Mouse (Mus musculus) layer of hippocampus, adult 2 months (tissue): ENCODE measurements at regions not wholly inside any gene's neighbourhood (a gene's known extent, or its start where the extent isn't known, plus 50 kb on each side); places are given as distances from the start of the nearest gene placed in this dataset.

Experiments
- DNase-seq, 2 experiments: peaks; one replicate each; pipeline ENCODE4 v3.0.0; 2022; ENCODE audit warnings: low spot score in 2 of 2
- H3K27ac ChIP-seq: fragments of 200-600 bp; 2 replicates; pipeline ENCODE4 v1.8.1; 2022
- H3K4me3 ChIP-seq: fragments of 200-600 bp; 2 replicates; pipeline ENCODE4 v1.8.1; 2022; ENCODE audit warnings: mild to moderate bottlenecking
- CTCF ChIP-seq: fragments of 200-600 bp; conservative IDR thresholded peaks from 2 replicates; pipeline ENCODE4 v1.8.1; 2022; ENCODE audit warnings: antibody characterized with exemption, mild to moderate bottlenecking, moderate library complexity

DNA sequence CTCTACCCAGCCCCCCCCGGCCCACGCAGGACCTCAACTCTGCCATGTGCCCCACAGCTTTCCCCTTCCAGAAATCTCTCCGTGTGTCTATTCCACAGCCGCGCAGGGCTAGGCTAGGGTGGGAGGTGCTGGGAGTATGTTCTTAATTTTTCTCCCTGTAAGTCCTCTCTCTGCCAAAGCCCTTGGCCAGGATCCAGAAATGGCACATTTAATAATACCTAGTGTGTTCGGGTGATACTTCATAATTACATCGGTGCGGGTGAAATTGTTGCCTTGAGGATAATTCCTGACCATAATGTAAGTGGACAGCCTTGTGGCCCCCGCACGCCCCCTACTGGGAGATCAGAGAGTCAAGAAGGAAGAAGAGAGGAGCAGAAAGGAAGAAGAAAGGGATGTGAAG lies 1093.5 kb downstream of the Mrps31 start:
- no peak overlapping the region for H3K27ac ChIP-seq
- H3K4me3 ChIP-seq: peak overlapping the region; percentile 37; the same call in 1 of the 2 replicates
- TF ChIP-seq CTCF: peak; percentile 84
- peak; percentile 38 to 70 for DNase-seq

DNA sequence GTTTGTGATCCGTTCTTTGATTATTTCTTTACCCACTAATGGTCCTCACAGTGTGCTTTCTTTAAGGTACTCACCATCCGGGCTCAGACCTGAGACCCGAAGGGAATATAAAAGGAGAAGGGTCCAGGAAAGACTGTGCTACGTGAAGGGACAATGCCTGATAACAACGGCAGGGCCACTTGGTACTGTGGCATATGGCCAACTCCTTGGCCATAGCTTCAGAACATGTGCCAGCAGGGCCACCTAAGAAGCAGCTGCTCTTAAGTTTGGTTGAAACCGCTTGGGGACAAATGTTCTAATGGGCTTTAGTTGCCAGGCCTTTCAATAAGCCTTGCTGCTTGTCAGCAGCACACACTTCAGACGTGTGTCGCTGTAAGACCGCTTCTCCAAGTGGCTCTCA lies 1094.1 kb downstream of the Mrps31 start:
- TF ChIP-seq CTCF: no peak
- Histone ChIP-seq H3K4me3 (no peak overlapping the region), H3K27ac (no peak overlapping the region)
- DNase-seq: no peak

DNA sequence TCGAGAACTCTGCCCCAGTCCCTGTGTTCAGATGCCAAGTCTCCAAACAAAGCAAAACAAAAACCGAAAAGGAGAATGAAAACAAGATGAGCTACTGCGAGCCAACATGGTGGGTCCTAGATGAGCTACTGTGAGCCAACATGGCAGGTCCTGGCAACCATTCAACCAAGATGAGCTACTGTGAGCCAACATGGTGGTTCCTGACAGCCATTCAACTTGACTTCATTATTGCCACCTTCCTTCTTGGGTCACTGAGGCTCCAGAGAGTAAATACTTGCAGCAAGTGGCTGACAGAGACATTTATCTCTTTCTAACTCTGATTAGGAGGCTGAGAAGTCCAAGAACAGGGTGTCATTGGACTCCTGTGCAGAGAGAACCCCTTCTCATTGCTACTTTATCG lies 1094.8 kb downstream of the Mrps31 start:
- no peak overlapping the region for H3K27ac ChIP-seq
- no peak for TF ChIP-seq CTCF
- DNase-seq: no peak
- no peak overlapping the region for H3K4me3 ChIP-seq

DNA sequence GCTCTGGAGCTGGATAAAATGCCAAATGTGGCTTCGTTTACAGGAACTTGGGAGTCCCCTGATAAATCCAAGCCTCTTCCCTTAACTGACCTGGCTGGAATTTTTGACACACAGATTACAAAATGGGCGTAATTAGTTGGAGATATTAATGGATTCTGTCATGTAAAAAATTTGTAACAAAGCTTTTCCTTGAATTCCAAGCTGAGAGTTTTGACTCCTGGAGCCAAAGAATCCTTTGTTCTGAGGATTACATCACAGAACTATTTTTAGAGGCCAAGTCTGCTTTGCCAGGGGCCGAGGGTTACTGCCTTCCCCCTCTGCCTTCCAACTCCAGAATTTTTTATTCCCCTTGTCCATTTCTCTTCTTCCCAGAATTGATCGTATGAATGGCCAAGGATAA lies 1096.5 kb downstream of the Mrps31 start:
- peak overlapping the region; percentile 4; the same call in 1 of the 2 replicates for H3K27ac ChIP-seq
- H3K4me3 ChIP-seq: no peak overlapping the region
- no peak for DNase-seq
- TF ChIP-seq CTCF: no peak

DNA sequence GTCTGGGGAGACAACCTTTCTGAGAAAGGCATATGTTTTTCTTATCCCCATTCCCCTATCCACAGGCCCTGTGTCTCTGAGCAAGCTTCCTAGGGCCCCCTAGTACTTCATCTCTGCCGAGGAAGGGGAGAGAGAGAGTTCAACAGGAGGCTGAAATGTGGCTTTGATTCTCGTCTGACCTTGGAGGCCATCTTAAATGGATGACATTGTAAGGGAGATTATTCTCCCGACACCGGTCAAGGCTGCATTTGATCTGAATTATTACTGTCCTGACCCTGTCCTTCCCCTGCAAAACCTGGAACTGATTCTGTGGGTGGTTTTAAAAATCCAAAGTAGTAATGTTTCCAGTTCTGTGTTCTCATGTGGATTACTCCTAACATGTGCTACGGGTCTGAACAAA lies 1098.9 kb downstream of the Mrps31 start:
- DNase-seq: no peak
- Histone ChIP-seq H3K27ac (no peak overlapping the region), H3K4me3 (no peak overlapping the region)
- no peak for TF ChIP-seq CTCF

DNA sequence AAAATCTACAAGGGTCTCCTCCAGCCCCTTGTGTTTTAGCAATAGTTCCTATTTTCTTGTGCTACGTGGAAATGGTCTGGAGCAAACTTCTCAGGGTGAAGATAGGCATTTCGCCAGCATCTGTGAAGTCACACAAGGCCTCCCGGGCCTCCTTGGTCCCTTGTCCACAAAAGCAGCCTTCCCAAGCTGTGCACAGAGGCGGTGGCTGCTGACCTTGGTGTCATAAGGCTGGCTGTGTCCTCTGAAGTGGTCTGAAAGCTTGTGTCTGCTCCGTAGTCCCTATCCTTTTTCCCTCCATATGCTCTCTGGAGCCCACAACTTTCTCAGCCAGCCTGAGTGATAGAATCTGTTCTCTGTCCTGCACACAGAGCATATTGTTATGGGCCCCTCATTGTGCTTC lies 1099.4 kb downstream of the Mrps31 start:
- H3K4me3 ChIP-seq: no peak overlapping the region
- TF ChIP-seq CTCF: no peak
- no peak overlapping the region for H3K27ac ChIP-seq
- DNase-seq: no peak

DNA sequence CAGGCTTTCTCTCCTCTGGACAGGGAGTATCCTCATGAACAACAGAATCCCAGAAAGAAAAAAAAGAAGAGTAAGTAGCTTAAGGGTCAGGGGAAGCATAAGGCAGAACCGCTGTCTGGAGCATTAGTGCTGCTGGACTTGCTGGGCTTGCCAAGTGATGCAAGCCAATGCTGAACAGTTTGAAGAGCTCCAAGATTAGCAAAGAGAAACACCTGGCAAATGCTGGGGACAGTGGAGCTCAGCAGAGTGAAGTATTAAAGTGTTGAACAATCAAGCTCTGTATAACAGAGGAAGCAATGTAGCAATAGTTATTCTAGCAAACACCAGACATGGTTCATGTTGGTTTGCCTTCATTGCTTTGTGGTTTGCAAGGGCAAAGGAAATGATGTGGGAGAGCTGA lies 1100.1 kb downstream of the Mrps31 start:
- Histone ChIP-seq H3K4me3 (no peak overlapping the region), H3K27ac (no peak overlapping the region)
- no peak for TF ChIP-seq CTCF
- no peak for DNase-seq

DNA sequence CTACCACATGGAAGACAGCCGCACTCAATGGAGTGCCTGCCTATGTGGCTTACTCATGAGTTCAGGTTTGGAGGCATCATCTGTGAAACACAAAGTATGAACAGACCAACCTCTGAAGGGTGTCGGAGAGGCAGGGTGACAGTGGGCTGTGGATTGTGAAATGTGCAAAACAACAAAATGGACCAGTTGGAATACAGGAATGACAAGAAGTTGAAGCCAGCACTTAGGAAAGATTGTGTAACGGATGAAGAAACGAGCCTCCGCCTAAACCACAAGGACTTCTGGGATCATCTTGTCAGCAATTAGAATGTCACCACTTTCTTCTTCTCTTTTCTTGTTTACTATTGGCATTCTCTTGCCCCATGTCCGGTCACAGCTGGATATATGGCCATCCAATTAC lies 1100.6 kb downstream of the Mrps31 start:
- H3K4me3 ChIP-seq: no peak overlapping the region
- no peak for TF ChIP-seq CTCF
- no peak overlapping the region for H3K27ac ChIP-seq
- no peak for DNase-seq

DNA sequence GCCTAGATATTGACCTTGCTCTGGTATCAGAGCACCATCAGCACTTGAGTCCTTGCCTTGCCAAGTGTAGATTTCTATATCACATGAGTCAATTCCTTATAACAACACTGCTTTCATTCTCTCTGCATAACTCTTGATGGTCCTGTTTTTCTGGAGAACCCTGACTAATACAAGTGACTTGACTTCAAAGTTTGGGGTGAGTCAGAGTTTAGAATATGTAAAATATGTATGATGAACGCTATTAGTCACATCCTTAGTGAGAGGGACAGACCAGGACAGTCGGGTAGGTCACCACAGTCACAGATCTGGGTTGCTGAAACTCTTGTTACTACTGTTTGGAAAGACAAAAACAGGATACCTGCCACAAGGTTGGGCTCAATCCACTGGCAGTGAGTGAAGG lies 1105.3 kb downstream of the Mrps31 start:
- DNase-seq: no peak
- Histone ChIP-seq H3K27ac (no peak overlapping the region), H3K4me3 (no peak overlapping the region)
- TF ChIP-seq CTCF: no peak

DNA sequence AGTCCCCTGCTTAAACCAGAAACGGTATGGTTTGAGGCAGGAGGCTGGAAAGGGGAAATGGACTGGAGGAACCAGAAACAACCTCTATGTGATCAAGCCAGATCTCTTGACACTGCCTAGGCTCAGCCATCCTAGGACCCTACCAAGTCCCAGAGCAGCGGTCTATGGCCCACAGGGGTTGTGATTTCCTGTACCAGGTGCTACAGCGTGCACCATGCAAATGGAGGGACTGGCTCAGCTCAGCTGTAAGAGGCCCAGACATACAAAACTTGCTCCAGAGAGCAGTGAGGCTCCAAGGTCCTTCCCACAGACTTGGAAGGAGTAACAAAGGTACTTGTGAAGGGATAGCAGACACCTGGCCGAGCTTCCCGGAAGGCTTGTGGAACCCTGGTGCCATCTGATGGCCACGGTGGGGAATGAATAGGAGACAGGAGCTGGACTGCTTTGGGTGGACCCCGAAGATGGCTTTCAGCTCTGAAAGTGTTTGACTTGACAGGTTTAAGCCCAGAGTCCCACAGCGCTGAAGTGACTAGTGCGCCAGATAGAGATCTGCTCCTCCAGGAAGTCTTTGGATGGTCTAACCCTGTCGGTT lies 1120.5 kb downstream of the Mrps31 start:
- Histone ChIP-seq H3K27ac (no peak overlapping the region), H3K4me3 (no peak overlapping the region)
- peak; percentile 19 to 59 for DNase-seq
- peak; percentile 79 for TF ChIP-seq CTCF

DNA sequence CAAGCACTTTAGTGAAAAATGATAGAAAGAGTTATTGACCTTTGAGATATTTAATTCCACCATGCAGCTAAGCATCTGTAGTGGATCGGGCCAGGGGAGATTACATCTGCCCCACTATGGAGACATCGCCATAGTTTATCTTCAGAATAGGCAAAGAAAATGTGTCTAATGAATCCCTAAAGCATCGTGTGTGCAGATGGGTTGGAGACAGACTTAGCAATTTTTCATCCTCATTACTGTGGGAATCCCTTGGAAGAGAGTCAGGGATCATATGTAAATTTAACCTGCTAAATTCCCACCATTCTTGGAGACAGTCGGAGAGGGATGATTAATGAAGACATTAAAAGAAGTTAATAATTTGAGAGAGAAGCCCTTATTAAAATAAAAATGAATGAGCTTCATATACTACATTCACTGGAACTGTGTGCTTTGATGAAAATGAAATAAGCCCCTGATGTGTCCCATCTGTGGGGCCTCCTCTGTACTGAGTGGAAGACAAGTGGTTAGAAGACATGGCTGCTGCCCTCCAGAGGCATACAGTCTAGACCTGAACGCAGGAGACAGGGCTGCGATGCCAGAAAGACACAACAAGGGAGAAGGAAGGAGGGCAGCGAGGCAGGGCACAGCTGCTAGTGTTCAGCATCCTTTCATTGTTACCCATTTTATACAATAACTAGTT lies 1126.7 kb downstream of the Mrps31 start:
- no peak for DNase-seq
- Histone ChIP-seq H3K27ac (no peak overlapping the region), H3K4me3 (no peak overlapping the region)
- no peak for TF ChIP-seq CTCF

DNA sequence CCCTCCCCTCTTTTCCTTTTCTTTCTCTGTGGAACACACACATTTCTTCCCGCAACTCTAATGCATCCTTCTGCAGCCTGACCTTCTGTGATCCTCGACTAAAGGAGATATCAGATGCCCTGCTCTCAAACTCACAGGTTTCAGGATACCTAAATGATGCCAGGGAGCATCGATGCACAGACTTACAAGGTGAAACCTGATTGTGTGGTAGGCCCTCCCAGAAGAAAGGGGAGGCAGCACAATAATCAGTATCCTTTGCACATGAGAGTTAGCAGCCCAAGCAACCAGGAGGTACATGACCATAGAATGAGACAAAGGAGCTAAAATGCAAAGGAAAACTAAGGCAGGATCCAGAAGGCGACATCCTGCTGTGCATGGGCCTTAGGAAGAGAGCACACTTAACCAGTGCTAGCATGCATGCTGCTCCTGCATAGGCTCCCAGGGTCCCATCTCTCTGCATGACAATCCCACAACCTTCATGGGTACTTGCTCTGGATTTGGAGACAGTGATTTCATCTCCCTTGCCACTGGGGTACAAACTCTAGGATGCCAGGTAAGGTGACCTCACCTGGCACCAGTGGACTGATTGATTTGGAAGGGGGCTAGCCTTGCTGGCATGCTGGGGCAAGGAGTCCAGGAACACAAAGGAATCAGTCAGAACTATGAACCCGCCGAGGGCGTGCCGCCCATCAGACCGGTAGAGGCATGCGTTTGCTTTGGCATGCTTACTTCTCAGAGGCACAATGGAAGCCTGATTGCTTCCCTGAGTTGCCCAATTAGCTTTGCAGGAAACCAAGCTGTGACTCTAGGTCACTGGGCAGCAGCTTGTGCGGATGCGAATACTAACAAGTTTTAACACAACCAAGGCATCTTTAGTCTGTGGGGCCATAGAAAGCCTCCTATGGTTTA lies 1142.7 kb downstream of the Mrps31 start:
- no peak overlapping the region for H3K4me3 ChIP-seq
- no peak for DNase-seq
- no peak overlapping the region for H3K27ac ChIP-seq
- TF ChIP-seq CTCF: no peak

DNA sequence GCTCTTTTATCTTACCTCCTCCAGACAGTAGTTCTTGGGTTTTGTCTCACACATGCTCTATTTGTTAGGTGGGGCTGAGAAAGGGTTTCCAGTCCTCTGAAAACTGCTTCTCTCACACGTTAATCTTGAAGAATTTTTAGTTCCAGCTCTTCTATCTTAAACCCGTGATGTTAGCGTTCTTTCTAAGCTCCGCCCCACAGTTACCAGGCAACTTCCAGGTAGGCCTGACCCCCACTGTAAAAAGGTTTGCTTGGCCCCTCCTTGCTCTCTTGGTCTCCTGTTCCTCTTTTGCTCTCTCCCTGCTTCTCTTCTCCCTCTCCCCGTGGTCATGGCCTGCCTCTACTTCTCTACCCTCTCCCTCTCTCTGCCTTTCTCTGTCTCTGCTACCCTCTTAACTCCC lies 1149.7 kb downstream of the Mrps31 start:
- TF ChIP-seq CTCF: no peak
- no peak overlapping the region for H3K27ac ChIP-seq
- DNase-seq: no peak
- no peak overlapping the region for H3K4me3 ChIP-seq
